Mouse (Mus musculus) CH12F3 (cell line): ENCODE measurements around the gene Dmrtc1a.
"Not testable (repeated sequence)": the region's sequence is repeated elsewhere in the genome, so short reads cannot be mapped to it uniquely, and the experiment has no call there.

Experiments used
- in situ Hi-C: fragments of 300-500 bp; cut with MboI; formaldehyde crosslinking; loops from 2 replicates; pipeline ENCODE4 v1.14.3; 2020; ENCODE audit warnings: low sequenced_read_pairs

Dmrtc1a gene

GRCm38 (mm10) chrX:102908587-102908986 is at the start of gene Dmrtc1a, which contains the start of gene 1700011M02Rik:
Gene Dmrtc1a (minus strand): TSS chrX:102908687.
Gene 1700011M02Rik (plus strand): TSS chrX:102908905.
- in situ Hi-C loops, result not testable (repeated sequence)

- in situ Hi-C loops, result not testable (repeated sequence)
Observed at GRCm38 (mm10) chrX:102950136-102950535, 41.6 kb upstream of the Dmrtc1a start.

DNA sequence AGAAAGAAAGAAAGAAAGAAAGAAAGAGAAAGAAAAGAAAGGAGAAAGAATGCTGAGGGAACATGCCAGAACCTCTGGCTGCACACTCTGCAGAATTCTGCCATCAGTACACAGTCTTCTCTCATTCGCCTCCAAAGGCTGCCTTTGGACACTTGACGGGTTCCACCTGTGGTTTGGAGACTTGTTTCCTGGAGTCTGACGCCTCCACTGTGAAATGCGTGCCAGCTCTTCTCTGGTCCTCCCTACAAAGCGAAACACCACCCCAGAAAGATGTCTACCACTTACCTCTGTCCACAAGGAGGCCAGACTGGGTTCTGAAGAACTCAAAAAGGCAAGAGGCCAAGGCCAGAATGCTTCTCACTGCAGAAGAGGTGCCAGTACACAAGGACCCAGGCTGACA is 28.3 kb upstream of the Dmrtc1a start:
- in situ Hi-C loops, result no loop called here

DNA sequence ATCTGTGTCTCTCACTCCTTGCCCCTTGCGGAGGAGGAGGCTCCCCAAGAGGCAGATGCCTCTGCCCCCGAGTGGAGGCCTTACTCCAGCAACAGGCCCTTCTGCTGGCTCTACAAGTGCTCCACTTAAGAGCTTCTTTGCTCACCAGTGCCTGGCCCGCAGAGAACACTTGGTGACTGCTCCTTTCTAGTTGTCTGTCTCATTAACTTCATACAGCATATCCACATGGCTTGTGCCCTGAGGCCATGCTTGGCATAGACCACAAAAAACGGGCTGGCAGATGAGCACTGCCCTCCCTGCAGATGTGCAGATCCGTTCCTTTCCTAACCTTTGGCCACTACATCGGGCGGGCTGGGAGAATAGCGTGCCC is 25.9 kb upstream of the Dmrtc1a start:
- in situ Hi-C loops, result no loop called here

- in situ Hi-C loops, result no loop called here
Observed at GRCm38 (mm10) chrX:102933571-102934394, 25.3 kb upstream of the Dmrtc1a start.

GRCm38 (mm10) chrX:102932992-102933570 is 24.6 kb upstream of the Dmrtc1a start:
- in situ Hi-C loops, result no loop called here

- in situ Hi-C loops, result not testable (repeated sequence)
Observed at GRCm38 (mm10) chrX:102928072-102928471, 19.6 kb upstream of the Dmrtc1a start, which contains the start of gene 1700018G05Rik. Gene 1700018G05Rik (plus strand): TSS chrX:102928372.

GRCm38 (mm10) chrX:102926707-102927106 is 18.2 kb upstream of the Dmrtc1a start:
- in situ Hi-C loops, result not testable (repeated sequence)

DNA sequence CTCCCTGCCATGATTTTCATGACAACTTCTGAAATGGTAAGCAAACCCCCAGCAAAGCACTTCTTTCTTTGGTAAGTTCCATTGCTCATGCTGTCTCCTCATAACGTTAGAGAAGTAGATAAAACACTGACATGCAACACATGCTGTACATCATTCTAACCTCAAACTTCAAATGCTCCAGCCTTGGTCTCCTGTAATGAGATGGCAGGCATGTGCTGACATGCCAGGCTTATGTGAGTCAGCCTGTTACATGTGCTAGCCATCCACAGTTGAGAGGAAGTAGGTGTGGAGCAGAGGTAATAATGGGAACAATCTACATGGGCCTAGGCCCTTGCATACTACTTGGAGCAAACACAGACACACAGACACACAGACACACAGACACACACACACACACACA is 6.3 kb upstream of the Dmrtc1a start:
- in situ Hi-C loops, result not testable (repeated sequence)

DNA sequence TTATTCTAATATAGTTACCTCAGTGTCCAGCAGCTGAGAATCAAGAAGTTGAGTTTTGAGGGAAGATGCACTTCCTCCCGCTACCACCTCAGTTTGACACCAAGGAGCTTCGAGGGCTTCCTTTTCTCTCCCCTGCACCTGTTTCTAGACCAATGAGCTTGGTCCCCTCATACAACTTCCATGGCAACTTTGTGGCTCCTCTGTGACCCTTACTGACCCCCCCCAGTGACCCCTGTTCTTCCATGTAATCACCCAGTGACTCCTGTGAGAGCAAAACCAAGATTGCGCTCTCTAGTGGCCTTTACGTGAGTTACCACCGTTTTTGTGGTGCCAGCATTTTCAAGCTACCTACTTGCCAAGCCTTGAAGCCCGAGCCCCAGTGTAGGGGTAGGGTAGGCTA is 40.6 kb downstream of the Dmrtc1a start, which contains the start of gene 1700031F05Rik:
1700031F05Rik (minus strand) TSS at position 101 of the 400 bp plus-strand sequence.
- in situ Hi-C loops, result no loop called here

DNA sequence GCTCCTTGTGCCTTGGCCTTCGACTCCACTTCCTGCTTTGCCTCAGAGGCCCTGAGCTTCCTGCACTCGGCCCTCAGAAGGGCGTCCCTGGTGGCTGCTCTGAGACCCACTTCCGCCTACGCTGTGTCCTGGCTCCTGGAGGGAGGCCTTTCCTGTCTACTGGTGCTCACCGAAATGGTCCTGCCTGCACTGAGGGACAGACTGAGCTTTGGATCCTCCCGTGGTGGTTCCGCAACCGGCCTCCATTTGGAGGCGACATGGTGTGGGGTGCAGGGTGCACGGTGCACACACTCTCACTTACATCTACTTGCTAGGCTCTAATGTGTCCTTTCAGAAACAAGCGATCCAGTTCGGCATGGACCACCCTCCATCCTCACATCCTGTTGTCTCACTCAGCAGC is 54.0 kb downstream of the Dmrtc1a start, which contains the start of gene Dmrtc1c2:
Dmrtc1c2 (minus strand) TSS at position 101 of the 400 bp plus-strand sequence.
- in situ Hi-C loops, result not testable (repeated sequence)
